In the genomic region with DNA sequence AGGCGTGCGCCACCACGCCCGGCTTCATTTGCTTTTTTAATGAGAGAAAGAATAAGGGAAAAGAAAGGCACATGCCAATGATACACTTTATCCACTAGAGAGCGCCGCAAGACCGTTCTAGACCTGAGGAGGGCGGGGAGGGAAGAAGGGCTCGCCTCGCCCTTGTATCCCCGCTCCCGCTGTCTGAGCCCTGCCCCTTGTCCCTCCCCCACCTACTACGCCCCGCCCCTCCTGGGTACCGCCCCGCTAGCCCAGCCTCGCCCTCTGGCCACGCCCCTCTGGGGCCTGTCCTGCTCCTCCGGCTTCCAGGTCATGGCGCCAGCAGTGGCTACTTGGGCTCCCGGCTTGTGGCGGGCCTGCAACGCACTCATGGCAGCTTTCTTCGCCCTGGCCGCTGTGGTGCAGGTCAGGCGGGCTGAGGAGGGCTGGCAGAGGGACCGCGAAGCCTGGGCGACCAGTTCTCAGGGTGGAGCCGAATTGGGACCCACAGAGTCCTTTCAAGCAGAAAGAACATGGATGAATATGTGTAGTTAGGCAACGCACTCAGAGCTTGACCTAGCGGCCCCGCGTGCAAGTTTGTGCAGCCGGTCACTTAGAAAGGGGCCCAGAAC, we compare ENCODE assay signal across 8 mouse cellular contexts. TPM values are rescaled to one million over a fixed set of nuclear protein-coding genes. Genes with fewer than 3 reads are reported as not detected.
A peak's percentile ranks its signal among the peaks of the same experiment; 100 is the strongest.
DNase-seq lines count a peak whose midpoint lies in the region; ATAC-seq and TF ChIP-seq lines count a peak whose summit lies in the region.

A gene (plus strand): TSS at position 288 of the 611 bp plus-strand sequence.

- H3K27me3 ChIP-seq in embryonic facial prominence, embryonic 15.5 days = no peaks in the 10 kb centered on the region; the same call in 1 of the 2 replicates
- no peaks in the 10 kb centered on the region for H3K27me3 ChIP-seq in limb, embryonic 14.5 days (ENCODE audit: control insufficient read depth, insufficient read depth, low read length)
- no peaks in the 10 kb centered on the region for H3K27me3 ChIP-seq in midbrain, postnatal 0 days (ENCODE audit: insufficient read depth, low read length)

- H3K27ac ChIP-seq in bone marrow, adult 2 months (ENCODE audit: control insufficient read depth, insufficient read depth, low read depth, low read length, poor library complexity) = peak within 1 kb of the TSS; percentile 43
- peak within 1 kb of the TSS; percentile 23; the same call in 1 of the 2 replicates for H3K27ac ChIP-seq in embryonic facial prominence, embryonic 15.5 days (replicated peaks)
- no peak within 1 kb of the TSS for H3K27ac ChIP-seq in limb, embryonic 14.5 days (replicated peaks; ENCODE audit: low read depth, low read length)
- no peak within 1 kb of the TSS for H3K27ac ChIP-seq in midbrain, postnatal 0 days (ENCODE audit: low read depth, low read length)

- peak; percentile 96 for ATAC-seq in embryonic facial prominence, embryonic 15.5 days (ENCODE audit: insufficient number of reproducible peaks, low FRiP score, low TSS enrichment, low read depth)
- ATAC-seq in limb, embryonic 14.5 days (ENCODE audit: low FRiP score, low read depth) = peak; percentile 97
- ATAC-seq in midbrain, postnatal 0 days (ENCODE audit: low FRiP score) = peak; percentile 94

- H3K4me3 ChIP-seq in bone marrow, adult 2 months (replicated peaks; ENCODE audit: control insufficient read depth, low read depth, low read length) = peak within 1 kb of the TSS; percentile 66
- H3K4me3 ChIP-seq in embryonic facial prominence, embryonic 15.5 days (replicated peaks) = peak within 1 kb of the TSS; percentile 59
- peak within 1 kb of the TSS; percentile 54 for H3K4me3 ChIP-seq in limb, embryonic 14.5 days (replicated peaks; ENCODE audit: low read length)
- H3K4me3 ChIP-seq in midbrain, postnatal 0 days (ENCODE audit: low read depth, low read length) = peak within 1 kb of the TSS; percentile 40

- no peaks in the 10 kb centered on the region for H3K4me1 ChIP-seq in bone marrow, adult 2 months (ENCODE audit: control insufficient read depth, insufficient read depth, low read length)
- H3K4me1 ChIP-seq in embryonic facial prominence, embryonic 15.5 days = peaks cover 16% of the 10 kb centered on the region
- H3K4me1 ChIP-seq in limb, embryonic 14.5 days (ENCODE audit: control insufficient read depth, insufficient read depth, low read length) = 0 out of 2 replicates have a peak, but pooled peaks cover 4% of the 10 kb centered on the region
- no peaks in the 10 kb centered on the region for H3K4me1 ChIP-seq in midbrain, postnatal 0 days (ENCODE audit: insufficient read depth, low read length)

- peak; percentile 95 for DNase-seq in 416B (ENCODE audit: low read depth)
- peak; percentile 89 for DNase-seq in heart, adult 8-10 months (ENCODE audit: low spot score)
- DNase-seq in kidney, adult 9 months = peak; percentile 92
- peak; percentile 96 for DNase-seq in limb, embryonic 14.5 days (ENCODE audit: low spot score)
- peak; percentile 95 for DNase-seq in midbrain, postnatal 0 days (ENCODE audit: low spot score)
- DNase-seq in spleen, postnatal 14 days (ENCODE audit: low spot score in 2 of 2) = peak; percentile 86 to 90

- no peaks in the 10 kb centered on the region for H3K9me3 ChIP-seq in embryonic facial prominence, embryonic 15.5 days (replicated peaks)
- no peaks in the 10 kb centered on the region for H3K9me3 ChIP-seq in limb, embryonic 14.5 days (ENCODE audit: control insufficient read depth, low read length)
- H3K9me3 ChIP-seq in midbrain, postnatal 0 days (ENCODE audit: low read length) = no peaks in the 10 kb centered on the region

- H3K36me3 ChIP-seq in embryonic facial prominence, embryonic 15.5 days = no peaks in the 10 kb centered on the region
- H3K36me3 ChIP-seq in limb, embryonic 14.5 days (ENCODE audit: control insufficient read depth, insufficient read depth, low read length) = no peaks in the 10 kb centered on the region
- H3K36me3 ChIP-seq in midbrain, postnatal 0 days (ENCODE audit: insufficient read depth, low read length) = no peaks in the 10 kb centered on the region

- WGBS in bone marrow, adult 2 months = under 1% methylated on average over 35 of the region's 35 CpGs
- 1% methylated on average over 35 of the region's 35 CpGs for WGBS in embryonic facial prominence, embryonic 15.5 days
- 2% methylated on average over 33 of the region's 35 CpGs for WGBS in limb, embryonic 14.5 days
- WGBS in midbrain, postnatal 0 days = 2% methylated on average over 35 of the region's 35 CpGs

- TF ChIP-seq POLR2A in bone marrow, adult 2 months (IDR thresholded peaks at IDR 0.05; ENCODE audit: borderline replicate concordance, control insufficient read depth, low read depth, low read length) = peak; percentile 65; the same call in 1 of the 2 replicates
- TF ChIP-seq POLR2A in limb, embryonic 14.5 days (IDR thresholded peaks at IDR 0.05; ENCODE audit: borderline replicate concordance, extremely low read depth, insufficient read depth, insufficient read length) = peak; percentile 87; the same call in 1 of the 2 replicates

- peak within 1 kb of the TSS; percentile 54 for H3K9ac ChIP-seq in embryonic facial prominence, embryonic 15.5 days
- H3K9ac ChIP-seq in limb, embryonic 14.5 days (ENCODE audit: low read depth, low read length, severe bottlenecking) = peak within 1 kb of the TSS; percentile 61
- H3K9ac ChIP-seq in midbrain, postnatal 0 days (replicated peaks; ENCODE audit: low read length, poor library complexity, severe bottlenecking) = peak within 1 kb of the TSS; percentile 50; the same call in 1 of the 2 replicates

- H3K4me2 ChIP-seq in embryonic facial prominence, embryonic 15.5 days (replicated peaks) = peak within 1 kb of the TSS; percentile 82
- peak within 1 kb of the TSS; percentile 57 for H3K4me2 ChIP-seq in limb, embryonic 14.5 days (replicated peaks; ENCODE audit: low read depth, low read length, severe bottlenecking)
- H3K4me2 ChIP-seq in midbrain, postnatal 0 days (ENCODE audit: low read depth, low read length, poor library complexity, severe bottlenecking) = peak within 1 kb of the TSS; percentile 79

- peak; percentile 86 for TF ChIP-seq CTCF in bone marrow, adult 2 months (IDR thresholded peaks at IDR 0.05; ENCODE audit: control insufficient read depth, insufficient read depth, low read length)
- TF ChIP-seq CTCF in midbrain, postnatal 0 days (IDR thresholded peaks at IDR 0.05) = peak; percentile 80

RNA-seq across cellular contexts. Expression of the gene that starts here (rescaled TPM):
- polyA plus RNA-seq in bone marrow, adult 2 months (2011; ENCODE audit: insufficient read depth, insufficient read length, low replicate concordance, missing spikeins) = 0.61 TPM in 1 of 2 replicates, not detected in the other
- polyA plus RNA-seq in embryonic facial prominence, embryonic 15.5 days (2015; fragmentation: Nextera tagmentation; extraction: Ambion mirVana) = 1.9 and 2.2 TPM in 2 replicates
- total RNA-seq in heart, adult 8-10 months (2022) = 1 to 10 TPM; 1.6 to 2.6 (median 2.0) TPM
- 1.6 and 1.7 TPM in 2 replicates for polyA plus RNA-seq in limb, embryonic 14.5 days (2012; rRNA removed)
- 0.82 and 1.2 TPM in 2 replicates for polyA plus RNA-seq in limb, embryonic 14.5 days (2014; fragmentation: Nextera tagmentation; extraction: Ambion mirVana)
- total RNA-seq in midbrain, postnatal 0 days (2014; rRNA removed) = 0.11 and 0.28 TPM in 2 replicates
- 0.50 and 0.93 TPM in 2 replicates for polyA plus RNA-seq in midbrain, postnatal 0 days (2015; fragmentation: Nextera tagmentation; extraction: Ambion mirVana)

Comparison
In these comparisons a context has a peak if more than half of its experiments do, and no peak if none do; other contexts are left out.
1. Peak in DNase-seq, ATAC-seq, H3K4me3 ChIP-seq, H3K9ac ChIP-seq and H3K4me2 ChIP-seq in midbrain, postnatal 0 days; RNA of the gene not detected or under 1 TPM.
2. H3K27ac ChIP-seq: peak in bone marrow, adult 2 months (single experiment) and embryonic facial prominence, embryonic 15.5 days (single experiment); none in limb, embryonic 14.5 days (single experiment) and midbrain, postnatal 0 days (single experiment).
3. Peak in every context shown above with its lines, with median percentiles within 50 percentile points of each other: DNase-seq, H3K4me3 ChIP-seq, ATAC-seq, H3K4me2 ChIP-seq and H3K9ac ChIP-seq.